Mouse (Mus musculus) hindbrain, postnatal 0 days (tissue): ENCODE data around the gene Nek7. TPM values are rescaled to one million over a fixed set of nuclear protein-coding genes. Genes with fewer than 3 reads are reported as not detected.

ENCODE experiments used
- ATAC-seq: fragments of 200-750 bp; cut with Nextera tagmentation; 2 replicates; pipeline ENCODE4 v1.8.0; 2017; ENCODE audit warnings: mild to moderate bottlenecking, moderate TSS enrichment, moderate library complexity
- DNase-seq: peaks from one replicate; pipeline ENCODE4 v3.0.0-alpha.2; 2015; ENCODE audit warnings: low spot score
- H3K27ac ChIP-seq: fragments of 300-500 bp; sonication (generic); 2 replicates; pipeline ENCODE4 v1.5.1; 2014; ENCODE audit warnings: mild to moderate bottlenecking
- H3K27me3 ChIP-seq: fragments of 300-500 bp; sonication (generic); 2 replicates; pipeline ENCODE4 v1.6.1; 2014; ENCODE audit warnings: low read length, mixed read lengths; ENCODE audit not compliant: insufficient read depth
- H3K36me3 ChIP-seq: fragments of 300-500 bp; sonication (generic); 2 replicates; pipeline ENCODE4 v1.6.1; 2014; ENCODE audit warnings: low read length, mixed read lengths; ENCODE audit not compliant: insufficient read depth
- H3K4me1 ChIP-seq: fragments of 300-500 bp; sonication (generic); 2 replicates; pipeline ENCODE4 v1.6.1; 2014; ENCODE audit warnings: antibody characterized with exemption, low read length, mixed read lengths; ENCODE audit not compliant: insufficient read depth
- H3K4me2 ChIP-seq: fragments of 300-500 bp; sonication (generic); 2 replicates; pipeline ENCODE4 v1.6.1; 2014; ENCODE audit warnings: low read depth, mild to moderate bottlenecking, low read length, moderate library complexity, mixed read lengths
- H3K4me3 ChIP-seq: fragments of 300-500 bp; sonication (generic); 2 replicates; pipeline ENCODE4 v1.5.1; 2014; ENCODE audit warnings: low read length
- H3K9ac ChIP-seq: fragments of 300-500 bp; sonication (generic); replicated peaks from 2 replicates; pipeline ENCODE4 v1.6.1; 2014; ENCODE audit warnings: mild to moderate bottlenecking, low read length, moderate library complexity, mixed read lengths
- H3K9me3 ChIP-seq: fragments of 300-500 bp; sonication (generic); 2 replicates; pipeline ENCODE4 v1.6.1; 2016; ENCODE audit warnings: low read length, mixed read lengths
- CTCF ChIP-seq: IDR thresholded peaks from 2 replicates; pipeline ENCODE4 v1.5.1; 2016; ENCODE audit warnings: antibody characterized with exemption, control low read depth, low read depth
- WGBS: fragments of 180-500 bp; shearing (Covaris S2); extraction: QIAGEN DNeasy Blood & Tissue Kit; methylation state at CpG from one replicate; pipeline ENCODE4 v1.1.7; 2014; 5-methylcytosine and 5-hydroxymethylcytosine counted together
- polyA plus RNA-seq: library from polyadenylated mRNA; unstranded; fragments of >200 nt; fragmentation: Nextera tagmentation; extraction: Ambion mirVana; gene quantifications from 2 replicates; pipeline ENCODE4 v1.2.1, GENCODE M21; 2015
- total RNA-seq: library from RNA; depleted of rRNA; stranded (reverse); fragments of >200 nt; gene quantifications from 2 replicates; pipeline ENCODE4 v1.2.3, GENCODE M21; 2014

Gene Nek7
- total and polyA plus RNA-seq, 2 experiments from 2014 or later, result 8.8 to 16.3 TPM

DNA sequence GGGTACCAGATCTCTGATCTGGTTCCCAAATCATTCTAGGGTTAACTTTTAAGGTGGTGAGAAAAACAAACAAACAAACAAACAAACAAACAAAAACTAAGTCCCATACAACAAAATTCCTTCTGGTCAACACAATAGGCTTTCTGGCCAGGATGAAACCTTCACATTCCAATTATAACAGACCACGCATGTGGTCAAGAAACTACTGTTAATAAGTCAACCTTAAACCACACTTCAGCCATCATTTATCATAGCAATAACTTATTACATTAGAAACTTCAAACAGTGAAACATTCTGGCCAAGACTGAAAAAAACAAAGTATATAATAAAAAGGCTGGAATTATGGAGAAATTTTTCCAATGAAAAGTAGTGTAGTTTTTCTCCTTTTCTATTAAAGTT lies 14.6 kb upstream of the Nek7 start:
- WGBS, result 90% methylated on average over 1 of the region's 1 CpGs
- ATAC-seq (no peak), DNase-seq (no peak)
- Histone ChIP-seq H3K27ac (no peak overlapping the region), H3K4me3 (no peak overlapping the region), H3K4me1 (no peaks in the 10 kb centered on the region), H3K4me2 (no peak overlapping the region), H3K9me3 (no peaks in the 10 kb centered on the region), H3K36me3 (no peaks in the 10 kb centered on the region), H3K9ac (no peak overlapping the region), H3K27me3 (no peaks in the 10 kb centered on the region)
- no peak for TF ChIP-seq CTCF

- 86% methylated on average over 4 of the region's 4 CpGs for WGBS
- H3K4me3 ChIP-seq, result no peak overlapping the region
- no peak overlapping the region for H3K9ac ChIP-seq
- ATAC-seq (no peak), DNase-seq (no peak)
- H3K27me3 ChIP-seq, result no peaks in the 10 kb centered on the region
- H3K9me3 ChIP-seq, result no peaks in the 10 kb centered on the region
- no peak overlapping the region for H3K4me2 ChIP-seq
- no peak for TF ChIP-seq CTCF
- H3K4me1 ChIP-seq, result no peaks in the 10 kb centered on the region
- H3K27ac ChIP-seq, result no peak overlapping the region
- H3K36me3 ChIP-seq, result no peaks in the 10 kb centered on the region
Measured at GRCm38 (mm10) chr1:138628919-138629318, 9.0 kb upstream of the Nek7 start.

DNA sequence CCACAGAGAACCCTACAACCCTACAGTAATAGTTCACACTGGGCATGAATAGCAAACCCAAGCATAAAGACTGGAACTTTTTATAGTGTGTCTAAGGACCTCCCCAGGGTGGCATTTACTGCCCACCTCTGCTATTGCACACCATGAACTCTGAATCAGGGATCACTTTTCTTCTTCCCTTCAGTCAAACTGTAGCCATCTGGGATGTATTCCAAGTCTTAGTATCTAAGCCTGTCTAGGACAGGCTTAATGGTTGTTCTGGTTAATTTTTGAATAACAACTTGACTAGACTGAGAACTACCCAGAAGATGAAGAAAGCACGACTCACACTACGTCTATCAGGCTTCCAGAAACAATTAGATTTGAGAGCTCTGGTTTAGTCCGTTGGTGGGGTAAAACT lies 8.5 kb upstream of the Nek7 start:
- DNase-seq (no peak), ATAC-seq (no peak)
- H3K9ac ChIP-seq, result no peak overlapping the region
- no peak for TF ChIP-seq CTCF
- WGBS, result 88% methylated on average over 3 of the region's 3 CpGs
- H3K36me3 ChIP-seq, result no peaks in the 10 kb centered on the region
- H3K4me2 ChIP-seq, result no peak overlapping the region
- no peak overlapping the region for H3K27ac ChIP-seq
- no peaks in the 10 kb centered on the region for H3K4me1 ChIP-seq
- H3K9me3 ChIP-seq, result no peaks in the 10 kb centered on the region
- H3K27me3 ChIP-seq, result no peaks in the 10 kb centered on the region
- H3K4me3 ChIP-seq, result no peak overlapping the region

- Histone ChIP-seq H3K4me1 (no peaks in the 10 kb centered on the region), H3K9ac (no peak overlapping the region), H3K27me3 (no peaks in the 10 kb centered on the region), H3K4me2 (no peak overlapping the region), H3K4me3 (no peak overlapping the region), H3K36me3 (no peaks in the 10 kb centered on the region), H3K27ac (no peak overlapping the region), H3K9me3 (no peaks in the 10 kb centered on the region)
- ATAC-seq (no peak), DNase-seq (no peak)
- WGBS, result 81% methylated on average over 3 of the region's 3 CpGs
- TF ChIP-seq CTCF, result no peak
Measured at GRCm38 (mm10) chr1:138627804-138628203, 7.9 kb upstream of the Nek7 start.

DNA sequence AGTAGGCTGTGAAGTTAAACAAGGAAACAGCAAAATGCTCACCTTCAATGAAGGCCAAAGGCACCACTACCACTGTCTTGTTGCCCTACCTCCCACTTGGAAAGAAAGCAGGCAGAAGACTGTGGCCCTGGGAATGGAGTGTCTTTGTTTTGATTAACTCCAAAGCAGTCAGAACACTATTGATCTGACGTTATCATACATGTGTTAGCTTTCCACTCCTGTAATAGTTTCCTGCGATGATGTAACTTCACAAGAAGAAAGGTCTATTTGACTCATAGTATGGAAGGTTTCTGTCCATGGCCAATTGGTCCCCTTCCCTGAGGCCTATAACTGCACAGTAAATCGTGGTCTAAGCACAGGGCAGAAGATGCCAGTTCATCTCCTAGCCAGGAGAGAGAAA lies 6.3 kb upstream of the Nek7 start:
- H3K4me1 ChIP-seq, result no peaks in the 10 kb centered on the region
- no peaks in the 10 kb centered on the region for H3K9me3 ChIP-seq
- H3K27ac ChIP-seq, result no peak overlapping the region
- no peaks in the 10 kb centered on the region for H3K36me3 ChIP-seq
- DNase-seq, result no peak
- no peak for ATAC-seq
- no peak overlapping the region for H3K4me3 ChIP-seq
- H3K27me3 ChIP-seq, result no peaks in the 10 kb centered on the region
- H3K4me2 ChIP-seq, result no peak overlapping the region
- 89% methylated on average over 3 of the region's 3 CpGs for WGBS
- H3K9ac ChIP-seq, result no peak overlapping the region
- TF ChIP-seq CTCF, result no peak

DNA sequence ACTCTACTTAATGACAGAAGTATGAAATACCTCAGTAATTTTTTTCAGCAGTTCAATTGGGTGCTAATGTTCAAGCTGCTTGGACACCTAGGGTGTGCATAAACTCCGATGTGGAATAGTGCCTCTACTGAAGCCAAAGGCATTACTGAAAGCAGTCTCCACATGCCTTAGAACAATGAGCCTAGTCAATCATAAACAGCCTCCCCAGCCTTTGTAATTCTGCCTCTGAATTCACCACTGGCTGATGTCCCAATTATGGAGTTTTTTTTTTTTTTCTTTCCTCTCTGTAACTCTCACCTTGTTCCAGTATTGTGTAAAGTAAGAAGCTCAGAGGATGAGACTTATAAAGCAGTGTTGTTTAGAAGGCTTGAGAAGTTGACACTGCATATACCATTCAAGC lies 3.9 kb upstream of the Nek7 start:
- DNase-seq, result no peak
- H3K27me3 ChIP-seq, result no peaks in the 10 kb centered on the region
- H3K9me3 ChIP-seq, result no peaks in the 10 kb centered on the region
- H3K27ac ChIP-seq, result no peak overlapping the region
- ATAC-seq, result no peak
- H3K4me3 ChIP-seq, result no peak overlapping the region
- no peaks in the 10 kb centered on the region for H3K4me1 ChIP-seq
- H3K9ac ChIP-seq, result no peak overlapping the region
- H3K36me3 ChIP-seq, result no peaks in the 10 kb centered on the region
- no peak for TF ChIP-seq CTCF
- 16% methylated on average over 1 of the region's 1 CpGs for WGBS
- no peak overlapping the region for H3K4me2 ChIP-seq

DNA sequence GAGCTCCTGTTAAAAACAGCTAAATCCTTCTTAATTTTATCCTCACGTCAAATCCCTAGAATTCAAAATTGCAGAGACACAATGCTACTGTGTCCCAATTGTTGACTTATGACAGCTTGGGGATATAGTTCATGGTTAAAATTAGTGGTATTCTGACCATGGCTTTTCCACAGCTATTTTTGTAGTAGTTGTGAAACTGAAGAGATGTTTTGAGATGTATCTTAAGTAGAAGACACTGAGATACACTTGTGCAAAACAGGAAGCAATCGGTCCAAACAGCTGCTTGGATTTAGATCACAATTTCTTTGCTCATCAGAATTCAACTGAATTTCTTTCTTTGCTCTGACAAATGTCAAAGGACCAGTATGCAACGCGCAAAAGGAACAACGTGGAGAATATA lies 2.9 kb upstream of the Nek7 start:
- H3K9ac ChIP-seq, result no peak overlapping the region
- ATAC-seq (no peak), DNase-seq (no peak)
- H3K27ac ChIP-seq, result no peak overlapping the region
- H3K4me1 ChIP-seq, result no peaks in the 10 kb centered on the region
- WGBS, result 80% methylated on average over 5 of the region's 5 CpGs
- H3K27me3 ChIP-seq, result no peaks in the 10 kb centered on the region
- no peak overlapping the region for H3K4me2 ChIP-seq
- H3K36me3 ChIP-seq, result no peaks in the 10 kb centered on the region
- H3K9me3 ChIP-seq, result no peaks in the 10 kb centered on the region
- H3K4me3 ChIP-seq, result no peak overlapping the region
- TF ChIP-seq CTCF, result no peak
